Mouse (Mus musculus) liver, adult 2 months (tissue): ENCODE data around the gene Shisa2.
"Not testable (repeated sequence)": the region's sequence is repeated elsewhere in the genome, so short reads cannot be mapped to it uniquely, and the experiment has no call there.

Experiments
- CTCF ChIP-seq: fragments of 200-500 bp; IDR thresholded peaks from 2 replicates; pipeline ENCODE4 v1.5.1; 2011; ENCODE audit warnings: low read depth, low read length, control low read depth
- POLR2A ChIP-seq: fragments of 200-500 bp; IDR thresholded peaks from 2 replicates; pipeline ENCODE4 v1.6.1; 2011; ENCODE audit warnings: low read length, control low read depth; ENCODE audit not compliant: insufficient read depth; ENCODE audit errors: extremely low read depth

GRCm38 (mm10) chr14:59614149-59614548 is 11.0 kb upstream of the Shisa2 start:
- not testable (repeated sequence) for TF ChIP-seq POLR2A, CTCF
